Mouse (Mus musculus): ENCODE data around the gene Slc26a9.
"Not testable (repeated sequence)": the region's sequence is repeated elsewhere in the genome, so short reads cannot be mapped to it uniquely, and the experiment has no call there.

The Slc26a9 gene

GRCm38 (mm10) chr1:131765357-131766001 is 21.7 kb downstream of the Slc26a9 start:
- DNase-seq (ENCODE audit: low spot score in 2 of 2) = peak; percentile 52 to 71

GRCm38 (mm10) chr1:131769296-131769695 is 25.5 kb downstream of the Slc26a9 start:
- no peak for DNase-seq (ENCODE audit: low spot score in 2 of 2)

GRCm38 (mm10) chr1:131770656-131771055 is 26.8 kb downstream of the Slc26a9 start:
- peak; percentile 71 to 79 for DNase-seq (ENCODE audit: low spot score in 2 of 2)

GRCm38 (mm10) chr1:131771440-131771839 is 27.6 kb downstream of the Slc26a9 start:
- no peak for DNase-seq (ENCODE audit: low spot score in 2 of 2)

GRCm38 (mm10) chr1:131794591-131794990 is 50.8 kb downstream of the Slc26a9 start:
- DNase-seq (ENCODE audit: low spot score in 2 of 2) = no peak

- no peak for DNase-seq (ENCODE audit: low spot score in 2 of 2)
Measured at GRCm38 (mm10) chr1:131795171-131795570, 51.3 kb downstream of the Slc26a9 start.

- DNase-seq (ENCODE audit: low spot score in 2 of 2) = no peak
Measured at GRCm38 (mm10) chr1:131797202-131797909, 53.5 kb downstream of the Slc26a9 start, which contains the start of gene Pm20d1. Gene Pm20d1 (plus strand): TSS chr1:131797381.

GRCm38 (mm10) chr1:131800001-131800400 is 56.2 kb downstream of the Slc26a9 start:
- no peak for DNase-seq (ENCODE audit: low spot score in 2 of 2)

- no peak for DNase-seq (ENCODE audit: low spot score in 2 of 2)
Measured at GRCm38 (mm10) chr1:131801071-131801470, 57.2 kb downstream of the Slc26a9 start.

GRCm38 (mm10) chr1:131802652-131803051 is 58.8 kb downstream of the Slc26a9 start:
- no peak for DNase-seq (ENCODE audit: low spot score in 2 of 2)

- DNase-seq (ENCODE audit: low spot score in 2 of 2) = no peak
Measured at GRCm38 (mm10) chr1:131804166-131804565, 60.3 kb downstream of the Slc26a9 start.

- no peak for DNase-seq (ENCODE audit: low spot score in 2 of 2)
Measured at GRCm38 (mm10) chr1:131808986-131809385, 65.2 kb downstream of the Slc26a9 start.

- no peak for DNase-seq (ENCODE audit: low spot score in 2 of 2)
Measured at GRCm38 (mm10) chr1:131809651-131810050, 65.8 kb downstream of the Slc26a9 start.

GRCm38 (mm10) chr1:131811393-131811792 is 67.6 kb downstream of the Slc26a9 start:
- no peak for DNase-seq (ENCODE audit: low spot score in 2 of 2)

- DNase-seq (ENCODE audit: low spot score in 2 of 2) = no peak
Measured at GRCm38 (mm10) chr1:131812006-131812405, 68.2 kb downstream of the Slc26a9 start.

GRCm38 (mm10) chr1:131812631-131813295 is 68.9 kb downstream of the Slc26a9 start:
- DNase-seq (ENCODE audit: low spot score in 2 of 2) = no peak

GRCm38 (mm10) chr1:131813731-131814130 is 69.9 kb downstream of the Slc26a9 start:
- DNase-seq (ENCODE audit: low spot score in 2 of 2) = no peak

- DNase-seq (ENCODE audit: low spot score in 2 of 2) = no peak
Measured at GRCm38 (mm10) chr1:131814191-131814590, 70.4 kb downstream of the Slc26a9 start.

GRCm38 (mm10) chr1:131816886-131817285 is 73.1 kb downstream of the Slc26a9 start:
- no peak for DNase-seq (ENCODE audit: low spot score in 2 of 2)

GRCm38 (mm10) chr1:131820353-131820752 is 76.5 kb downstream of the Slc26a9 start:
- DNase-seq (ENCODE audit: low spot score in 2 of 2) = not testable (repeated sequence)

GRCm38 (mm10) chr1:131820887-131821328 is 77.1 kb downstream of the Slc26a9 start:
- DNase-seq (ENCODE audit: low spot score in 2 of 2) = peak in 1 of 2 experiments; percentile 18

Data from right cerebral cortex, postnatal 36 days (tissue).